Mouse (Mus musculus): ENCODE results near the gene Vsig10l. TPM values are rescaled to one million over a fixed set of nuclear protein-coding genes. Genes with fewer than 3 reads are reported as not detected.

Gene Vsig10l
- polyA plus RNA-seq (2012; rRNA removed) = 4.7 and 5.2 TPM in 2 replicates

GRCm38 (mm10) chr7:43462851-43463250 is at the start of gene Vsig10l:
Gene Vsig10l (plus strand): TSS chr7:43463151.
- DNase-seq (ENCODE audit: low read depth) = no peak

GRCm38 (mm10) chr7:43417298-43417697 is 45.7 kb upstream of the Vsig10l start:
- DNase-seq (ENCODE audit: low read depth) = no peak

DNA sequence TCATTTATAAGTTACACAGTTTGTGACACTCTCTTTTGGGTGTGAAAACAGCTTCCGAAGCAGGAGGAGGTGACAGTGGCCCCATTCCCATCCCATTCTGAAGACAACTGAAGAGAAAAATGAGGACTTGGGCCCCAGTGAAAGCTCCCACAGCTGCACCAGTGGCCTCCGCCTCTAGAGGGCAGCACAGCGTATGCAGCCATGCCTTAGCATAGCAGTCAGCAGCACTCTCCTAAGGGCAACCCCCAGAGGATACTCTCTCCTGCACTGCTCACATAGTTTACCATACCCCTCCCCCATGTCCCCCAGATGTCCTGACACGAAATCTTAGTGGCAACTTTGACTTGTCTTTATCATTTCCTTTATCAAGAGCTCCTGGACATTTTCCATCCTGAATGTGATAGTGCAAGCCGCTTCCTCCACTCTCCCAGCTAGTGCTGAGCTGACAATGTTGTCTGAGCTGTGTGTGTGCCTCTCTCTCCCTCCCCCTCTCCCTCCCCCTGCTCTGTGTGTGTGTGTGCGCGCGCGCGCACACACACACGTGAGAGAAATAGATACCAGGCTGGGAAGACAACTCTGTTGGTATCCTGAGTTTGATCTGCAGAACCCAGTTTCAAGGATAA is 39.8 kb upstream of the Vsig10l start:
- no peak for DNase-seq (ENCODE audit: low read depth)

DNA sequence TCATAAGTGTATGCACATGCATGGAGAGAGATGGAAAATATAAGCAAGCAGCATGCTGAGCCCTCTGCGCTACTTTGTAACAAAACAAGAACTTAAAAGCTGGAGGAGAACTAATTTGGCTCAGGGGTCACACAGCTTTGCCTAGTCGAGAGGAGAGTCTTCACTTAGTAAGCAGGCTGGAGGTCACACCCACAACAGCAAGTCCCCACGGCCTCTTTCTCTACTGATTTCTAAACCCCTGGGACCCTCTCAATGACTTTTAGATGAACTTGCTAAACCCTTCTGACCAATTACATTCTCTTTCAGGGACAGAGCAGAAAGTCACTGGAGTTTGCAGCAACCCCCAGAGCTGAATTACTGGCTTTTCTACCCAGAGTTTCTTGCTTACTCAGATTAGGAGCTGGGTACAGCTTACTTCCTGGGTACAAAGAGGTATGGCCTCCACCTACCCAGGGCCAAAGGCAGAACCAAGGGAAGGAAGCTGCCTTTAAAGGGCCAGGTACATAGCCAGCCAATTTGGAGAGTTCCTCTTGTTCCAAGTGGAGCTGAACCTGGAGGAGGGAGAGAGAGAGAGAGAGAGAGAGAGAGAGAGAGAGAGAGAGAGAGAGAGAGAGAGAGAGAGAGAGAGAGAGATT is 38.8 kb upstream of the Vsig10l start:
- DNase-seq (ENCODE audit: low read depth) = no peak

DNA sequence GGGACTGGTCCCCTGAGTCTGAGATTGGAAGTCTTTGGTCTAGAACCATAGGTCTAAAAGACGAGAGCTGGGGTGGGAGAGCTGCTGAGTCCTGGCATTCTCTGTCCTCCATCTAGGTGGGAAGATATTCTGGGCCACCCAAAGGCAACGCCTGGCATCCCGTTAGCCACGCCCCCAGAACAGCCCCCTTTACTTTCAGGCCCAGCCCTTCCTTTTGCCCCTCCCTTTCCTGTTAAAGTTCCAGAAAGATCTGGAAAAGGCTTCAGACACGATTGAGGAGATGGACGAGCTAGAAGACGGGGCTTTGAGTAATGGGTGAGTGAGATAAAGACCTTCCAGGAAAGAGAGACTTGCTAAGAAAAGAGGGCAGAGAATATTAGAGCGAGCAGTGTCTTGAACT is 35.5 kb upstream of the Vsig10l start, which contains the start of gene Lim2:
Gene Lim2, plus strand, starts transcription at position 265 of the 400 bp plus-strand sequence.
- no peak for DNase-seq (ENCODE audit: low read depth)

GRCm38 (mm10) chr7:43429500-43429899 is 33.5 kb upstream of the Vsig10l start:
- no peak for DNase-seq (ENCODE audit: low read depth)

GRCm38 (mm10) chr7:43432891-43433290 is 30.1 kb upstream of the Vsig10l start:
- no peak for DNase-seq (ENCODE audit: low read depth)

DNA sequence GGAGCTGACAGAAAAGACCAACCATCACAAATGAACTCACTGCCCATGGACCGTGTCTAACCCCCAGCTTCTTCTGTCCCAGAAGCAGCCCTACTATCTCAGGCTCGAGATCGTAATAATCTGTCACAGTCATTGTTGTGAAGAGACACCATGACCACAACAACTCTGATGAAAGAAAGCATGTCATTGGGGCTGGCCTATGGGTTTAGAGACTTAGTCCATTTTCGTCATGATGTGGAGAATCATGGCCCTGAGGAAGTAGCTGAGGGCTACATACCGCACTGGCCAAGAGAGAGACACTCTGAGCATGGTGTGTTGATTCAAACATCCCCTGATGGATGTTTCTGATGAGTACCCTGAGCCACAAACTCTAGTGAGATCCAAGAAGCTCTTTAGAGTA is 28.3 kb upstream of the Vsig10l start:
- DNase-seq (ENCODE audit: low read depth) = no peak

DNA sequence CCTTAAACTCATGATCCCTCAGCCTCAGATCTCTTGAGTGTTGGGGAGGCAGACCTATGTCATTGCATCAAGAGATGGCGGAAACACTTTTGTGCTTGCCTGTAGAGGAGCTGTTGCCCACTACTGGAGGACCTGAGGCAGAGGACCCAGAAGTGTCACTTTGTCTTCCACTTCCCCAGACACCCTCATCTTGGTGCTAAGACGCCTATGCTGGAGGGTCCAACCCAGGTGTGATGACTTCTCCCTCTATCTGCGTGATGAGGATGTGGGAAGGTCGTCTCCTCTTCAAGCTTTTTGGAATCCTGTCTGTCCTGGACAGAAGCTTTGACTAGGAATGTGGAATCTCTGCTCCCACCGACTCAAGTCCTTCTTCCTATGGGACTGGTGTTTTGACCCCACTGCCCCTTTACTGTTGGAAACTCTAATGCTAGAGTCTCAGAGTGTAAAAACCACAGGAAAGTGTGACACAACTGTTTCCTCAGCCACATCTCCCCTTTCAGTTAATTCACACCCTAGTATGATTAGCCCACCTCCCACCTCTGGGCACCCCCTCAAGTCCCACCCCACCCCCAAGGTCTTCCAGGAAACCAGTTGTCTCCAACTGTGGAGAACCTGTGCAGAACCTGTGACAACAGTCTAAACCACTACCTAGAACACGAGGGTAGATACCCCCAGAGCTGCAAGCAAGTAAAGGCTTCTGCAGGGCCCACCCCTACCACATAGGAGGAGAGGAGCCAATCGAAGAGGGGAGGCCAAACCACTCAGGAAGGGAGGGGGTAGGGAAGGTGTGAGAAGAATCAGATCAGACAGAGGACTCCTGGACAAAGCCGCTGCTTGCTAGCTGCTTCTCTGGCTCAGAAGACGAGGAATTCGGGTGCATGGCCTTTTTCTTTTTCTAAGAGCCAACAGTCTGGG is 26.4 kb upstream of the Vsig10l start, which contains the start of gene Nkg7:
Gene Nkg7, plus strand, starts transcription at position 733 of the 915 bp plus-strand sequence.
- no peak for DNase-seq (ENCODE audit: low read depth)

DNA sequence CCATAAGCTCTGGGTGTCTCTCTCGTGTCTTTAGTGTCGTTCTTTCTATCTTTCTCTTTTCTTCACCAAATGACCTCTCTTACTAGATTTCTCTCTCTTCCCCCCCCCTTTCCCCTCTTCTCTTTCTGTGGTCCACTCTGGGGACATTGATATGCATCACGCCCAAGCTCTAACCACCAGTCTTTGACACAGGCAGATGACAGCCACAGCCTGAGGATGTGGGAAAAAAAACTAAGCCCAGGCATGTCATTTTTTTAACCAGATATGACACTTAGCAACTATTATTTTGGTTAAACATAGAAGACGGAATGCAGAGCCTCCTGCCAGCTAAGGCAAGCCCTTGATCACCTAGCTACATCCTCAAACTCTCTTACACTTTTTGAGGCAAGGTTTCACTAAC is 24.3 kb upstream of the Vsig10l start:
- no peak for DNase-seq (ENCODE audit: low read depth)

DNA sequence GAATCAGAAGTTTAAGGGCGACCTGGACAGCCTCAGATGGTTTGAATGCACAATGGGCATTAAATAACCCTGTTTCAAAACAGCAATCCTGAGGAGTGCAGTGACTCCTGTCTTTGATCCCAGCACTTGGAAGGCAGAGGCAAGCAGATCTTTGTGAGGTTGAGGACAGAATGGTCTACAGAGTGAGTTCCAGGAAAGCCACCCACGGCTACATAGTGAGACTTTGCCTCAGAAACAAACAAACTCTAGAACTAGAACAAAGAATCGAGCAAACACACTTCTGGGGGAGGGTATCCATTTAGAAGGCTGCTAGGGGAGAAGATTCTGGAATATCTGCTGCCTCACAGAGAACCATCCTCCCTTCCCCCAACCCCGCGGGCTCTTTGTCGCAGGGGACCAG is 22.5 kb upstream of the Vsig10l start, which contains the start of gene Cldnd2:
Gene Cldnd2, plus strand, starts transcription at position 301 of the 400 bp plus-strand sequence.
- DNase-seq (ENCODE audit: low read depth) = no peak

- no peak for DNase-seq (ENCODE audit: low read depth)
These were observed 21.9 kb upstream of the Vsig10l start for GRCm38 (mm10) chr7:43441071-43441470.

GRCm38 (mm10) chr7:43442684-43443083 is 20.3 kb upstream of the Vsig10l start:
- DNase-seq (ENCODE audit: low read depth) = no peak

GRCm38 (mm10) chr7:43443126-43443916 is 19.6 kb upstream of the Vsig10l start:
- DNase-seq (ENCODE audit: low read depth) = peak; percentile 58

- peak; percentile 74 for DNase-seq (ENCODE audit: low read depth)
These were observed 19.0 kb upstream of the Vsig10l start, which contains the start of the genes Etfb and Gm45233 for GRCm38 (mm10) chr7:43443917-43444293. Gene Etfb (plus strand): TSS chr7:43444083. Gene Gm45233 (plus strand): TSS chr7:43444128.

GRCm38 (mm10) chr7:43447801-43448200 is 15.2 kb upstream of the Vsig10l start:
- DNase-seq (ENCODE audit: low read depth) = no peak

GRCm38 (mm10) chr7:43448246-43448645 is 14.7 kb upstream of the Vsig10l start:
- no peak for DNase-seq (ENCODE audit: low read depth)

DNA sequence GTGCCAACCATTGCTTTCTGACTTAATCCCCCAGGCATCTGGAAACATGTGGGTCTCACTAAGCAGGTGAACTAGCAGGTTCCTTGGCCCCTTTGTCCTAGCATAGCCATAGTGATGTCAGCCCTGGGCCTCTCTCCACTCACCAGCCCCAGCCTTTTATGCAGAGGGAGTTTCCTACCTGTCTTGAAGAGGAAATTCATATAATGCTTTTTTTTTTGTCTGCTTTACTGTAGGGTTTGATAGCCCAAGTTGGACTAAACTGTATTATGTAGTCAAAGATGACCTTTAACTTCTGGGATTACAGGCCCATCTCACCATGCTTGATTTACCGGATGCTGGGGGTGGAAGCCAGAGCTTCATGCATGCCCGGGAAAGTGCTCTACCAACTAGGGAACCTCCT is 13.1 kb upstream of the Vsig10l start:
- no peak for DNase-seq (ENCODE audit: low read depth)

GRCm38 (mm10) chr7:43451726-43452125 is 11.2 kb upstream of the Vsig10l start:
- no peak for DNase-seq (ENCODE audit: low read depth)

DNA sequence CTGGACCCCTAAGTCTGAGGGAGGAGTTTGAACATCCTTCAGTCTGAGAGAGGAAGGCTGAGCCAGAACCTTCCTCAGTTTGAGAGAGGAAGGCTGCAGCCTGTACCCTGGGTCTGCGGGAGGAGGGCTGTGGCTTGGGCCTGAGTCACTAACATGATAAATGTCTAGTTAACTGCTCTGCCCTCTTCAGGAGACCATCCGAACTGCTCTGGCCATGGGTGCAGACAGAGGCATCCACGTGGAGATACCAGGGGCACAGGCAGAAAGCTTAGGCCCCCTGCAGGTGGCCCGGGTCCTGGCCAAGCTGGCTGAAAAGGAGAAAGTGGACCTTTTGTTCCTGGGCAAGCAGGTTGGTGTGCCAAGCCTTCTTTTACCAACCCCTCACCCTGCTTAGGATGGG is 10.3 kb upstream of the Vsig10l start:
- DNase-seq (ENCODE audit: low read depth) = no peak

GRCm38 (mm10) chr7:43453599-43454355 is 9.2 kb upstream of the Vsig10l start:
- peak; percentile 71 for DNase-seq (ENCODE audit: low read depth)
